Mouse (Mus musculus): ENCODE measurements around the gene Trp53. TPM values are rescaled to one million over a fixed set of nuclear protein-coding genes. Genes with fewer than 3 reads are reported as not detected.
"Not testable (repeated sequence)": the region's sequence is repeated elsewhere in the genome, so short reads cannot be mapped to it uniquely, and the experiment has no call there.

Gene Trp53
- total RNA-seq (2021): 74.1 and 81.7 TPM in 2 replicates
- long read RNA-seq, transcript Trp53-203 (11 exons, 1,771 nt): major isoform, 42 of 56 reads
- long read RNA-seq, partial matches to known transcripts: 6 of 56 reads
- long read RNA-seq, other reads (novel, unspliced or antisense): 4 of 56 reads

- DNase-seq: peak; percentile 81
Observed at GRCm38 (mm10) chr11:69580091-69580514, at the start of gene Trp53, which contains the start of gene Wrap53. Trp53 (plus strand) TSS chr11:69580359. Wrap53 (minus strand) TSS chr11:69580255.

DNA sequence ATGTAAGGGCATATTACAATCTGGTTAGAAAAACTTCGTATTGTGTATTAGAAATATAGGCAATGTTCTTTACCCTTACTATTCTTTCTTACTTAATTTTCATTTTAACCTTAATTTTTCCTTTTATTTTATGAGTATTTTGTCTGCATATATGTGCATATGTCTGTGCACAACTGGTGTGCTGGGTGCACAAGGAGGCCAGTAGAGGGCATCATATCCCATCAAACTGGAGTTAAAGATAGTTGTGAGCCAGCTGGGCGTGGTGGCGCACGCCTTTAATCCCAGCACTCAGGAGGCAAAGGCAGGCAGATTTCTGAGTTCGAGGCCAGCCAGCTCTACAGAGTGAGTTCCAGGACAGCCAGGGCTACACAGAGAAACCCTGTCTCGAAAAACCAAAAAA is 49.4 kb upstream of the Trp53 start:
- not testable (repeated sequence) for DNase-seq

DNA sequence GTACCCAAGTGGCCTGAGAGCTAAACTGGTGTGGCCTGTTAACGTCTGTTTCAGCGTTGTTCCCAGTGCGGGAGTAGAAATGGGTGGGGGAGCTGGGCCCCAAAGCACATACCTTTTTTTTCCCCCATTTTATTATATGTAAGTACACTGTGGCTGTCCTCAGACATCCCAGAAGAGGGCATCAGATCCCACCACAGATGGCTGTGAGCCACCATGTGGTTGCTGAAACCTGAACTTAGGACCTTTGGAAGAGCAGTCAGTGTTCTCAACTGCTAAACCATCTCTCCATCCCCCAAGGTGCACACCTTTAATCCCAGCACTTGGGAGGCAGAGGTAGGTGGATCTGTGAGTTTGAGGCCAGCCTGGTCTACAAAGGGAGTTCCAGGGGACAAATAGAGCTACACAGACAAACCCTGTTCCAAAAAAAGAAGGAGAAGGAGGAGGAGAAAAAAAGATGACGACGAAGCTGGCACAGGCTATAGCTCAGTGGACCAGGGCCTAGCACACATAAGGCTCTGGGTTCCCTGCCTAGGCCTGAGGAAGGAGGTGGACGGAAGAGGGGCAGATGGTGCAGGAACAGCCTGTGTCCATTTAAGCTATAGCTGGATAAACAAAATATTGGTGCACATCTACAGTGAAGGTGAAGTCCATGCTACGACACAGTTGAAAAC is 47.5 kb upstream of the Trp53 start:
- no peak for DNase-seq

GRCm38 (mm10) chr11:69534990-69535389 is 45.2 kb upstream of the Trp53 start:
- no peak for DNase-seq

- DNase-seq: no peak
Observed at GRCm38 (mm10) chr11:69540700-69541099, 39.5 kb upstream of the Trp53 start.

GRCm38 (mm10) chr11:69541741-69542140 is 38.4 kb upstream of the Trp53 start:
- not testable (repeated sequence) for DNase-seq

DNA sequence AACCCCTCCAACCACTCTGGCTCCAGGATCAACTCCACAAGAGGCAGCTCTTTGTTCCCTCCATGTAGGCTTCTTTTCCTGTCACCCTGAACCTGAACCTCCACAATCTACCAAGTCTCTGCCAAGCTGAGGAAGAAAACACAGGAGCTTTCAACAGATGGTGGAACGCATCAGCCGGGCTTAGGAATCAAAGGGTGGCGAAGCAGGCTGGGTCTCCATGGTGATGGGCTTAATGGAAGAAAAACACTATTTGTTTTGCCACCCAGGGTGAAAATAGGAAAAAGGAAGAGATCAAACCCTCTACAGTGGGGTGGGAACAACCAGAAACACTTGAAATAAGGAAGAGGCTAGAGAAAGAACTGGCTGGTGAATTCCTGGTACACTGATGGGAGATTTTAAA is 36.6 kb upstream of the Trp53 start:
- no peak for DNase-seq

GRCm38 (mm10) chr11:69545957-69546356 is 34.2 kb upstream of the Trp53 start:
- DNase-seq: no peak

DNA sequence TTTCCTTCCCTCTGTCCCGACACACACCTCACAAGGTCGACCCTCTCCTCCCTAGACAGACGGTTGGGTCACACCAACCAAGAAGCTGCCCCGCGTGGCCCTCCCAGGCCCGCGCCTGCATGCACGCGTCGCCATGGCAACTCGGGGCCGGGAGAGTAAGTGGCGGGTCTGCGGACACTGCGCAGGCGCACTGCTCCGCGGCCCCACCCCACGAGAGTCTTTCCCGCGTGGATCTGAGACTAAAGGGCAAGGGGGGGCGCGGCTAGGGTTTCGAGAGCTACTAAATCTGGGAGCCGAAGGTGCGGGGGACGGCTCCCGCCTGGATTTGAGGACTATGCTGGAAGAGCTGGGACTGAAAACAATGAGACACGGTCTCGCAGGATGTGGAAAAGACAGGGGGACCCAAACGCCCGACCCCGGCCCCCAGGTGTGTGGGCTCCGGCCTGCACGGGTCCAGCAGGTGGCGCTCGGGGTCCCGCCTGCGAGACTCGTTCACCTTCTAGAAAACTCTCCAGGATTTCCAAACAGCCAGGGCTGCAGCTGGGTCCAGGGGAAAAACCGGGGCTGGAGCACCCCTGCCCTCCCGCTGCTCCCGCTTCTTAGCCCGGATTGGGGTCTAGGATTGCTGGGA is 33.6 kb upstream of the Trp53 start:
- peak; percentile 85 for DNase-seq

- DNase-seq: peak; percentile 57
Observed at GRCm38 (mm10) chr11:69547071-69547470, 33.1 kb upstream of the Trp53 start.

DNA sequence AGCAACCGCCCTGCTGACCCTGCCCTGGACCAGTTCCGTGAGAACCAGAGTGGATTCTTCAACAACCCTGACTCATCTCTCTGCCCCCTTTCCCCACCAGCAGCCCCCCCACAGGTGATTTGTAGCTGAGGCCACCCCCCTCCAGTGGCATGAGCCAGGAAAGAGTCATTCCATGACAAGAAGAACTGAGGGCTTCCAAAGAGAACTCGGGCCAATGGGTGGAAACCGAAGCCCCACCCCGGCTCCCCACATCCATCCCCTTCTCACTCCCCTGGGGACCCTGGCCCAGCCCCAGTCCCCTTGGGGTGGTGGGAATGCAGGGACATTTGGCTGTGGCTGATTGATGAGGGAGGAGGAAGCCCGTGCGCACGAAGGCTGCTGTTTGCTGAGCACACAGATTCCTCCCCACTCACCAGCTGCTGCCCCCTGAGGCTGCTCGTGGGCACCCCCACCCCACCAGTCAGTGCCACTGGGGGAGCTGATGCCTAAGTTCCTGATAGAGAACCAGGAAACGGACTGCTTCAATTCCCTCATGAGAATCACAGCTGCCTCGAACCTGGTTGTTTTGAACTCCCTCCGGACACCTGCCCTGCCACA is 31.0 kb upstream of the Trp53 start, which contains the start of gene Dnah2:
Gene Dnah2 (minus strand): TSS at position 51 of the 597 bp plus-strand sequence.
- no peak for DNase-seq

GRCm38 (mm10) chr11:69551310-69551709 is 28.8 kb upstream of the Trp53 start:
- no peak for DNase-seq

- no peak for DNase-seq
Observed at GRCm38 (mm10) chr11:69552622-69553340, 27.4 kb upstream of the Trp53 start.

GRCm38 (mm10) chr11:69553341-69553721 is 26.8 kb upstream of the Trp53 start:
- no peak for DNase-seq

DNA sequence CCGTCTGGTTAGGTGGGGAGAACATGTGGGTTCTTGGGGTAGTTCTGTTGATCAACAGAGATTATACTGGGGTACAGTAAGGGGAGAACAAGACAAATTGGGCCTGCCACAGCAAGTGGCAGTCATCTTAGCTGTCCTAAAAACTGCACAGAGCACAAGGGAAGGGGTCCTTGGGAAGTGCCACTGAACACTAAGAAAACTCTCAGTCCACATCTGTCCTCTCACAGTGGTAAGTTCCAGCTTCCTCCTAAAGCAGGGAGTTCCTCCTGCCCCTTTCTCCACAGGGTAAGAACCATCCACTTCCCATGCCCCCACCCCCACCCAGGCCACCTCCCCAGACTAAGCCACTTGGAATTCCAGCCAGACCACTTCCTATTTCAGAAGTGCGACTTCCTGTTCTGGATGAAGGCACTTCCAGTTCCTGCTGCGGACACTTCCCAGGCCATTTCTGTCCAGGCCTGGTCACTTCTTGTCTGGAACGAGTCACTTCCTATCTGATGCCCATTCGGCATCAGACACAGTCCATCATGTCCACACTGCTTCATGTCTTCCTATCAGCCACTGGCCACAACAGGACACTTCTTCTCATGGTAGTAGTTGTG is 25.5 kb upstream of the Trp53 start:
- DNase-seq: no peak

DNA sequence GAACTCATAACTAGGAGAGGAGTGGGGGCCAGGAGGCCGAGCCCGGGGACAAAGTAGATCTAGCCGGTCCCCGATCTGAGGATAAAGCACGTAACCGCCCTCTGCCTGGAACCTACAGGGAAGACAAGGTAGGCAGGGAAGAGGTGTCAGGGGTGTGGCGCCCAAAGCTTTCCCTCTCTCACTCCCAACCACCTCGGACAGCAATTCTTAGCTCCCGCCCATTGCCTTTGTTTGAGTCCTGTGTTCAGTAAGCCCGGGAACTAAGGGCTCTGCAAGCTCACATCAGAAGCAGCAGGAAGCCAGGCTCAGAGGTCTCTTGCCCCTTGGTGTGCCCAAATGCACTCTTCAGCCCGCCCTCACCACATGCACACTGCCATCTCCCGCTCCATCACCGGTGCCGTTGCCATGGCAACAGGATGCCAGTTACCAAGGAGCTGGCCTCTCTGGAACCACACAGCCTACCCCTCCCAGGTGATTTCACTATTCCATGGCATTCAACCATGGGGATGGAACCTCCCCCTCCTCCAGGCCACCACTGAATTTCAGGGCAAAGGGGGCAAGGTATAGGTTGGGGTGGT is 22.7 kb upstream of the Trp53 start:
- DNase-seq: no peak

DNA sequence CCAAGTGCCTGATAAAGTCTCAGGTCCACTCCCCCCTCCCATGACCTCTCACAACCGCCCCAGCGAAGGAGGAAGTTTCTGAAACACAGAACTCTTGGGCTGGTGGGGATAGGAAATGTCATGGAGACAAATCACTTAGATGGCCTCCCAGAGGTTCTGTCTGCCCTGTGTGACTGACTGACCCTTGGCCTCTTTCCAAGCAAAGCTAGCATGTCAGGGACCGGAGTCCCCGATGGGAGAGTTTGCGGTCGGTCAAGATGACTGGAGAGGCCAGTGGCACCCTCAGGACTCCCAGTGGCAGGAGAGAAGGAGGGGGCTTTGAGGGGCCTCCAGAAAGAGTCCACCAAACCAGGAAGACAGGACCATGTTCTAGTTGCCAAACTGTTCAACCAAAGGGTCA is 21.4 kb upstream of the Trp53 start:
- DNase-seq: no peak

DNA sequence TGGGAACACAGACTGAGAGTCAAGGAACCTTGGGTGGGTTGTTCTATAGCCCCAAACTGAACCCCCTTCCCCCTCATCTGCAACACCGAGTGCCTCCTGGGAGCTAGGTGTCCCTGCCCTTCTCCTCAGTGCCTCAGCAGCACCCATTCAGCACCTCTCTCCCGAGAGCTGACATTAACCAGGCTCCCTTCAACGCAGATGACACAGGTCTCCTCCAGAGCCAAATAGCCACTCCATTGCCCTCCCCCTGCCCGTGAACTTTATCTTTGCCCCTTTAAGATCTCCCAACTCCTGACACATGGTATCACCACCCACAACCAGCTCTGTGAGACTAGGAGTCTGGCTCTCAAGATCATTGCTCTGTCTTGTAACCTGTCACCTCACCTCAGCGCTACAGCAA is 21.0 kb upstream of the Trp53 start:
- DNase-seq: no peak

DNA sequence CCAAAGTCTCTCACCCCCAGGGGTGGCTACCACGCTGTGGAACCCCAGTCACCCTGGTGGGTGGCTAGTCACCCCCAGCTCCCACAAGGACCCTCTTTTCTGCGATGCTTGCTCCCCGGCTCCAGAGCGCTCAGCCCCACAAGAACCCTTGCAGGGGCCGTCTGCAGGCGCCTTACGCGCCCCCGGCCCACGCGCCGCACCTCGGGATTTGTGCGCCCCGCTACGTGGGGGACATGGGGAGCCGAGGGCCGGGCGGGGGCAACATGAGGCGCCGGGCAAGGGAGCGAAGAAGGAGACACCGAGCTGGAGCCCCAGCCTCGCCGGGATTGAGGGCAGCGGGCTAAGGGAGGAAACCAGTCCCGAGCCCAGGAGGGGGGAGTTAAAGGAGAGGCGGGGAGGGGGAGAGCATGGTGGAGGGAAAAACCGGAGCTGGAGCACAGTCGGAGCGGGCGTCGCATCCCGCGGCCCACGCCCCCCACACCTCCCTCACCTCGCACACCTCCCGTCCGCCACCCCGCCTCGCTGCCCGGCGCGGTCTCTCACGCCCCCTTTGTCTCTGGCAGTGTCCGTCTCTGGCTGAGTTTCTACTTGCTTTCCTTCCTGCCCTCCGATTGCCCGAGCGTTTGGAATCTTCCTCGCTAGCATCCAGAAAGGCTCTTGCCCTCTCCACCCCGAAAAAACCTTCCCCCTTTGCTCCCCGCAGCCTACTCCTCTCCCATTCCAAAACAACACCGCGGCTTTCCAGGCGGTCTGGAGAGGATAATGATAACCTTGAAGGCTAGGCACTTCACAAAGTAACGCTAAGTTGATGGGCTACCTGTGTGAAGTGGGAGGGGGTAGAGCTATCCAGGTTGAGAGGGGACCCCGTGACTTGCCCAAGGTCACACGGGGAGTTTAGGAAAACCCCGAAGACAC is 20.1 kb upstream of the Trp53 start, which contains the start of gene Efnb3:
Gene Efnb3 (minus strand): TSS at position 355 of the 915 bp plus-strand sequence.
- no peak for DNase-seq

Measured in adrenal gland, postnatal 25 days (tissue).